Mouse (Mus musculus) liver, postnatal 0 days (tissue): ENCODE measurements around the gene Ift43.

ENCODE experiments used
- CTCF ChIP-seq: sonication (generic); IDR thresholded peaks from 2 replicates; pipeline ENCODE4 v1.5.1; 2016; ENCODE audit warnings: antibody characterized with exemption, low read depth
- EP300 ChIP-seq: IDR thresholded peaks from 2 replicates; pipeline ENCODE4 v1.6.1; 2016; ENCODE audit warnings: antibody characterized with exemption, low read depth, mild to moderate bottlenecking

- TF ChIP-seq CTCF (no peak), EP300 (no peak)
Measured at GRCm38 (mm10) chr12:86095806-86096205, 13.5 kb downstream of the Ift43 start.
